Mouse (Mus musculus): ENCODE results near the gene Madcam1.

Gene Madcam1

GRCm38 (mm10) chr10:79668076-79668475 lies 3.7 kb downstream of the Madcam1 start:
- DNase-seq (ENCODE audit: low read depth) = no peak

DNA sequence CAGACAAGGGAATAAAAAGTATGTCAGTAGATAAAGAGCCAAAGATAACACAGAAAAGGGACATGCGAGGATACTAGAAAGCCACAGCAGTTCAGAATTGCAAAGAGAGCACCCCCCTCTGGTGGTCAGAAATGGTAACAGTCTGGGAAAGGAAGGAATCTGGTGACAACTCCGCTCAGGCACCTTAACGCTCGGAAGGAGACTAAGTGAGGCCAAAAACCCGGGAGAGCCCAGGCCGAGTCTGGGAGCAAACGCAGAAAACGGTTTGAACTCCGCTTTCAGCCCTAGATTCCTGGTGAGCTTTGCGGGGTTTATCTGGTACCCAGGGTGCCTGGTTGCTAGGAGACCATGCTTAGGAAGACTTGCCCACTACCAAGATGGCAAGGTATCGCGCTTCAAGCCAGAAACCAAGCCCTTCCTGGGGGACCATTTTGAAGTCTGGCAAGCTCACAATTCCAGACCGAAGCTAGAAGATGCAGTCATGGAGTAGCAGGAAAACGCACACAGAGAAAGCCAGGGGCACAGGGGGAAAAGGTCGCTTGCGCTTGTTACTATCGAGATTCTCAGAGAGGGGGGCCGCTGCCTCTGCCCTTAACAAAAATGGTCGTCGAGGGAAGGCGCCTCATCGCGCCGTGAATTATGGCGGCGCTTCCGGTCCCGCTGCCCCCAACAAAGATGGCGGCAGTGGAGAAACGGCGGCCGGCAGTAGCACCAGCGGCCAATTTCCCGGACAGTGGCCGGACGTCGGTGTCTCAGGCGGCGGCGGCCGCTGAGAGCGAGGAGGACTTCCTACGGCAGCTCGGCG lies 4.6 kb downstream of the Madcam1 start, which contains the start of gene Tpgs1:
Gene Tpgs1, plus strand, starts transcription at position 599 of the 805 bp plus-strand sequence.
- DNase-seq (ENCODE audit: low read depth) = peak; percentile 96

- DNase-seq (ENCODE audit: low read depth) = no peak
These were observed 5.3 kb downstream of the Madcam1 start for GRCm38 (mm10) chr10:79669576-79670057.

GRCm38 (mm10) chr10:79670071-79670888 lies 5.9 kb downstream of the Madcam1 start:
- DNase-seq (ENCODE audit: low read depth) = no peak

GRCm38 (mm10) chr10:79671396-79672087 lies 7.2 kb downstream of the Madcam1 start:
- no peak for DNase-seq (ENCODE audit: low read depth)

GRCm38 (mm10) chr10:79672088-79672455 lies 7.7 kb downstream of the Madcam1 start:
- no peak for DNase-seq (ENCODE audit: low read depth)

GRCm38 (mm10) chr10:79673054-79673453 lies 8.7 kb downstream of the Madcam1 start:
- DNase-seq (ENCODE audit: low read depth) = no peak

- DNase-seq (ENCODE audit: low read depth) = no peak
These were observed 11.1 kb downstream of the Madcam1 start for GRCm38 (mm10) chr10:79675346-79676035.

DNA sequence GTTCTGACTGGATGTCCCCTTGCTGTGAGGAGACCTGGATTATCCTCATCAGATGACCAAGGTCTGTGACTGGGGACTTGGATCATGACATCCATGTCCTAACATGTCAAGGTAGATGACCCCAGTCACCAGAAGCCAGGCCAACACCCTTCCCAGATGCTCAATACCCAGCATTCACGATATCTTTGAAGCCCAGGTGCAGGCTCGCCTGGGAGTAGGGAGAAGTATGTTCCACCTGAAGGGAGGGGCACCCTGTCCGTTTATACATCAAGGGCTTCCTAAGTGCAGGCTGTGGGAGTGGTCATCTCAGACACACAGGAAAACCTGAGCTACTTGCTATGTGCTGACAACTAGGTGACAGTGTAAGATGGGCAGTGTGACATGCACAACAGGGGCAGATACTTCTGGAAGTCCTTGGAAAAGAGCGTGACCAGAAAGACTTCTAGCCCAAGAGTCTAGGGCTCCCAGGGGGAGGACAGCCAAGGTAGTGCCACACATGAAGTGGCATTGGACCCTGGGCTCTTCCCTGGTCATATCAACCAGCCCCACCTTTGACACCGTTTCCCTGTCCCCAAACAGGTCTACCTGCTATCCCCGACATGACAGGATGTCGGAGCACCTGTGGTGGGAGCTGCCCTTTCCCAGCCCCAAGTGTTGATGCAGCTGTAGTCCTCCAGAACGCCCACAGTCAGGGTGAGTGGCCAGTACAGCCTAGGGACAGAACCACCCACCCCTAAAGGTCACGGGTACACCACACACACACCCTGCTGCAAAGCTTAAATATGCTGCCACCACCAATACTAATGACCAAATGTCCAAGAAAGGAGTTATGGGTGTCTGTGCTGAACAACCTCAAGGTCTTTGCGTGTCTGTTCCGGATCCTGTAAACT lies 16.5 kb downstream of the Madcam1 start:
- peak; percentile 26 for DNase-seq (ENCODE audit: low read depth)

- DNase-seq (ENCODE audit: low read depth) = peak; percentile 99
These were observed 17.4 kb downstream of the Madcam1 start, which contains the start of gene Cdc34 for GRCm38 (mm10) chr10:79681591-79682245. TSS of gene Cdc34 (plus strand) at chr10:79682195.

DNA sequence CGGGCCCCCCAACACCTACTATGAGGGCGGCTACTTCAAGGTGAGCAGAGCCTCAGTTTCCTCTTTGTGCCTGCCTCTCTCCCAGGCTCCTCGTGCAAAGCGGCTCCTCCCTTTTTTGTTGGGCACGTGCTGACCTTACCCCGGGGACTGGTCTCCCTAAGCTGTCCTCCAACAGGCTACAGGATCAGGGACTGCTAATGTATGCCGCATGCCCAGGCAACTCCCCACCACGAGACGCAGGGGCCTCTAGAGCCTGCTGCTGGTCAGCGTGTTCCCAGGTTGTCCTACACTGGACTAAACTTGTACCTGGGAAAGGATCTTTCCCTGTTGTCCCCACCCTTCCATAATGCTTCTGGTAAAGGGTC lies 18.2 kb downstream of the Madcam1 start:
- DNase-seq (ENCODE audit: low read depth) = peak; percentile 68

- peak; percentile 35 for DNase-seq (ENCODE audit: low read depth)
These were observed 18.7 kb downstream of the Madcam1 start for GRCm38 (mm10) chr10:79682916-79683582.

- DNase-seq (ENCODE audit: low read depth) = no peak
These were observed 19.6 kb downstream of the Madcam1 start for GRCm38 (mm10) chr10:79683726-79684640.

DNA sequence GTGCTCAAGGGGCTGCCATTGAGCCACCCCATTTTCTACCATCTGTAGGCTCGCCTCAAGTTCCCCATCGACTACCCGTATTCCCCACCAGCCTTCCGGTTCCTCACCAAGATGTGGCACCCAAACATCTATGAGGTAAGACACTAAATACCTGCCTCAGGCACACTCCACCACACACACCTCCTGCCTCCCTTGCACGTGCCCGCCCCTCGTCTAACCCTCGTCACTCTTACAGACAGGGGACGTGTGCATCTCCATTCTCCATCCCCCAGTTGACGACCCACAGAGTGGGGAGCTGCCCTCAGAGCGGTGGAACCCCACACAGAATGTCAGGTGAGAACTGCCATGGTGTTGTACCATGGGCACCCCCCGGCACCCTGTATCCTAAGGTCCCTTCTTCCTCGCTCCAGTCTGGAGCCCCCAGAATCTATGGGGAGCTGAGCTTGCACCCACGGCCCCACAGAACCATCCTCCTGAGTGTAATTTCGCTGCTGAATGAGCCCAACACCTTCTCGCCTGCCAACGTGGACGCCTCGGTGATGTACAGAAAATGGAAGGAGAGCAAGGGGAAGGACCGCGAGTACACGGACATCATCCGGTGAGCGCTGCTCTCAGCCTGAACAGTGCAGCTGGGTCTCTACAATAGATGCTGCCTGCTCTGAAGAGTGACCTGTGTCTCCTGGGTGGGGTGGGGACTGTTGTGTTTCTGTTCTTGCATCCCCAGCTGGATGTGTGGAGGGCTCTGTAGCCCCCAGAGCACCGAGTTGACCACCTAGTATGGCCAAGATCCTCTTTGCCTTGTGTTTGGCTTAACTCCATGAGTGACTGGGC lies 20.6 kb downstream of the Madcam1 start:
- DNase-seq (ENCODE audit: low read depth) = no peak

DNA sequence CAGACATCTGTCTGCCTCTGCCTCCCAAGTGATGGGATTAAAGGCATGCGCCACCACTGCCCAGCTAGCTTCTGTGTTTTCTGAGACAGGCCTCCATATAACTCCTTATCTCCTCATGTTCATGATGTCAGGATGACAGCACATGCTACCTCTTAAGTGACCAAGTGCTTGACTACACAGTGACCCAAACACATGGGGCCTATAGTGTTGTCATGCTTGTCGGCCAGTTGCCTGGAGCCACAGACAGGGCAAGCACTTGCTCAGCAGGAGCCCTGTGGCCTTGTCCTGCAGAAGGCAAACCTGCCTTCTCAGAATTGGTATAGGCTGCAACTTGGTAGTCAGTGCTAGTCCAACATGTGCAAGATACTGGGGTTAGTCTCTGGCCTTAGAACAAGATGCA lies 21.9 kb downstream of the Madcam1 start:
- no peak for DNase-seq (ENCODE audit: low read depth)

GRCm38 (mm10) chr10:79686691-79687090 lies 22.3 kb downstream of the Madcam1 start:
- DNase-seq (ENCODE audit: low read depth) = no peak

- no peak for DNase-seq (ENCODE audit: low read depth)
These were observed 23.2 kb downstream of the Madcam1 start for GRCm38 (mm10) chr10:79687513-79687912.

- DNase-seq (ENCODE audit: low read depth) = no peak
These were observed 24.4 kb downstream of the Madcam1 start, which contains the start of gene Gzmm for GRCm38 (mm10) chr10:79688720-79689119. TSS of gene Gzmm (plus strand) at chr10:79689020.

Data from naive thymus-derived CD4-positive, alpha-beta T cell, adult 2 months (primary cell).